Mouse (Mus musculus): ENCODE measurements around the gene Oxct1.

The Oxct1 gene

GRCm38 (mm10) chr15:4124648-4125047 lies 98.5 kb downstream of the Oxct1 start:
- no peak for DNase-seq (ENCODE audit: low spot score)

- DNase-seq (ENCODE audit: low spot score), result no peak
Measured at GRCm38 (mm10) chr15:4138524-4138923, 112.3 kb downstream of the Oxct1 start.

- DNase-seq (ENCODE audit: low spot score), result no peak
Measured at GRCm38 (mm10) chr15:4139516-4139915, 113.3 kb downstream of the Oxct1 start.

- DNase-seq (ENCODE audit: low spot score), result no peak
Measured at GRCm38 (mm10) chr15:4145352-4145751, 119.2 kb downstream of the Oxct1 start.

- no peak for DNase-seq (ENCODE audit: low spot score)
Measured at GRCm38 (mm10) chr15:4147700-4148099, 121.5 kb downstream of the Oxct1 start.

GRCm38 (mm10) chr15:4148649-4149389 lies 122.6 kb downstream of the Oxct1 start:
- DNase-seq (ENCODE audit: low spot score), result no peak

- DNase-seq (ENCODE audit: low spot score), result no peak
Measured at GRCm38 (mm10) chr15:4154646-4155045, 128.5 kb downstream of the Oxct1 start.

- no peak for DNase-seq (ENCODE audit: low spot score)
Measured at GRCm38 (mm10) chr15:4167946-4168345, 141.8 kb downstream of the Oxct1 start.

GRCm38 (mm10) chr15:4171600-4171999 lies 145.4 kb downstream of the Oxct1 start:
- DNase-seq (ENCODE audit: low spot score), result no peak

GRCm38 (mm10) chr15:4197913-4198312 lies 171.7 kb downstream of the Oxct1 start:
- DNase-seq (ENCODE audit: low spot score), result no peak
